Mouse (Mus musculus): ENCODE data around the gene Ank3.

- TF ChIP-seq CTCF (IDR thresholded peaks at IDR 0.05) (no peak), EP300 (IDR thresholded peaks at IDR 0.05) (no peak)
These were observed 179.1 kb downstream of the Ank3 start for GRCm38 (mm10) chr10:69577729-69578061.

Measured in lung, postnatal 0 days (tissue).